Mouse (Mus musculus) G1E (cell line): ENCODE data around the gene Slc8a2.

ENCODE experiments used
- CTCF ChIP-seq: IDR thresholded peaks from 2 replicates; pipeline ENCODE4 v1.5.1; 2012; ENCODE audit warnings: low read depth, low read length, inconsistent platforms, mixed read lengths
- GATA1 ChIP-seq: IDR thresholded peaks from 2 replicates; pipeline ENCODE4 v1.6.1; 2012; ENCODE audit warnings: borderline replicate concordance, low read length, inconsistent platforms, mixed read lengths
- GATA2 ChIP-seq: IDR thresholded peaks from 2 replicates; pipeline ENCODE4 v1.6.1; 2012; ENCODE audit warnings: low read depth, low read length, inconsistent platforms, borderline replicate concordance
- POLR2AphosphoS5 ChIP-seq: IDR thresholded peaks from 2 replicates; pipeline ENCODE4 v1.6.1; 2012; ENCODE audit warnings: low read depth, low read length, inconsistent platforms; ENCODE audit not compliant: insufficient replicate concordance
- TAL1 ChIP-seq: conservative IDR thresholded peaks from 2 replicates; pipeline ENCODE4 v1.6.1; 2012; ENCODE audit warnings: low read depth, low read length, inconsistent platforms, mixed read lengths

- peak; percentile 85 for TF ChIP-seq CTCF
- no peak for TF ChIP-seq GATA1
- no peak for TF ChIP-seq POLR2AphosphoS5
- TF ChIP-seq TAL1: no peak
- TF ChIP-seq GATA2: no peak
Measured at GRCm38 (mm10) chr7:16119569-16120261, 9.9 kb upstream of the Slc8a2 start, which contains the start of gene Kptn.
